Mouse (Mus musculus): ENCODE measurements at regions not wholly inside any gene's neighbourhood (a gene's known extent, or its start where the extent isn't known, plus 50 kb on each side); places are given as distances from the start of the nearest gene placed in this dataset.

- WGBS = 79% methylated on average over 6 of the region's 6 CpGs
- Histone ChIP-seq H3K9me3 (ENCODE audit: control insufficient read depth, low read length) (no peaks in the 10 kb centered on the region), H3K4me2 (replicated peaks; ENCODE audit: low read depth) (no peak overlapping the region), H3K4me3 (ENCODE audit: low read depth, low read length) (no peak overlapping the region), H3K27ac (replicated peaks) (no peak overlapping the region), H3K27me3 (ENCODE audit: control insufficient read depth, insufficient read depth, low read length) (no peaks in the 10 kb centered on the region), H3K36me3 (ENCODE audit: control insufficient read depth, insufficient read depth, low read length) (no peaks in the 10 kb centered on the region), H3K4me1 (replicated peaks; ENCODE audit: control insufficient read depth, insufficient read depth) (no peaks in the 10 kb centered on the region), H3K9ac (ENCODE audit: low read length) (no peak overlapping the region)
- ATAC-seq (ENCODE audit: low FRiP score, low TSS enrichment) = no peak
- TF ChIP-seq EP300 (optimal IDR thresholded peaks at IDR 0.05) (no peak), CTCF (IDR thresholded peaks at IDR 0.05; ENCODE audit: low read depth) (no peak)
- no peak for DNase-seq (ENCODE audit: low spot score)
Measured at GRCm38 (mm10) chr3:144270206-144270605, 65.2 kb upstream of the Lmo4 start.

DNA sequence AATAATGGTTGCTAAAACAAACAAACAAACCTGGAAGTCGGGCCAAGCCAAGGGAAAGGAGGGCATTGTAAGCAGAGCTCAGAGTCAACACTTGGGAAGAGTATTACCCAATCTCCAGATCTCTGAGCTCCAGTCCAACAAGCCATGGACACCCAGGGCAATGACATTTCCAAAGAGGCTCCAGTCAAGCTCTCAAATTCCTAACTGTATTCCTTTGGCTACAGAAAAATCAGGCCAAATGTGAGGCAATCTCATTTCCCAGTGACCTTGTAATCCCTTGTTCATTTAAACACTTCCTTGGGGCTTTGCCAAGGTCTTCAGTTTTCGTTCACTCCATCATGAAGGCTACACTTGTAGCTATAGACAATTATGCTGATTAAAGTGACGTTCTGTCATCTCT lies 59.5 kb upstream of the Lmo4 start:
- Histone ChIP-seq H3K27me3 (ENCODE audit: control insufficient read depth, insufficient read depth, low read length) (no peaks in the 10 kb centered on the region), H3K4me1 (replicated peaks; ENCODE audit: control insufficient read depth, insufficient read depth) (no peaks in the 10 kb centered on the region), H3K9me3 (ENCODE audit: control insufficient read depth, low read length) (no peaks in the 10 kb centered on the region), H3K4me2 (replicated peaks; ENCODE audit: low read depth) (no peak overlapping the region), H3K27ac (replicated peaks) (no peak overlapping the region), H3K4me3 (ENCODE audit: low read depth, low read length) (no peak overlapping the region), H3K9ac (ENCODE audit: low read length) (no peak overlapping the region), H3K36me3 (ENCODE audit: control insufficient read depth, insufficient read depth, low read length) (no peaks in the 10 kb centered on the region)
- TF ChIP-seq EP300 (optimal IDR thresholded peaks at IDR 0.05) = no peak
- no peak for TF ChIP-seq CTCF (IDR thresholded peaks at IDR 0.05; ENCODE audit: low read depth)
- DNase-seq (ENCODE audit: low spot score) = no peak
- 47% methylated on average over 3 of the region's 3 CpGs for WGBS
- ATAC-seq (ENCODE audit: low FRiP score, low TSS enrichment) = no peak

DNA sequence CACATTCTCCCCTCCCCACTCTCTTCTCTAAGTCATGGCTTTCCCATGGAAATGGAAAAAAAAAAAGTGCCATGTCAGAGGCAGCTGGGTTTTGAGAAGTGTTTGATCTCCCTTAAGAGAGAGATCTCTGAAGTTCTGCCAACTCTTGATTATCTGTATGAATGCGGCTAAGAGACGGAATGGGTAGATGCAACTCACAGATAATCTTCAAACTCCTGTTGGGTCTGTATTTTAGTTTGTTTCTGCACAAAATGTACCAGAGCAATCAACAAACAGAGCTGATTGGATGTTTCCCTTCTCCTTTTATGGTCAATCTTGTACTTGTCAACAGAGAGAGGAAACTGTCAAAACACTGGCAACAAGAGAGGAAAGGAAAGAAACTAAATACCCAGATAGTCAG lies 55.9 kb upstream of the Lmo4 start:
- H3K27ac ChIP-seq (replicated peaks) = no peak overlapping the region
- TF ChIP-seq EP300 (optimal IDR thresholded peaks at IDR 0.05) (no peak), CTCF (IDR thresholded peaks at IDR 0.05; ENCODE audit: low read depth) (no peak)
- WGBS = 58% methylated on average over 2 of the region's 2 CpGs

GRCm38 (mm10) chr3:144257714-144258517 lies 52.9 kb upstream of the Lmo4 start:
- Histone ChIP-seq H3K4me3 (ENCODE audit: low read depth, low read length) (no peak overlapping the region), H3K27ac (replicated peaks) (no peak overlapping the region), H3K9ac (ENCODE audit: low read length) (no peak overlapping the region), H3K4me2 (replicated peaks; ENCODE audit: low read depth) (no peak overlapping the region), H3K9me3 (ENCODE audit: control insufficient read depth, low read length) (no peaks in the 10 kb centered on the region), H3K4me1 (replicated peaks; ENCODE audit: control insufficient read depth, insufficient read depth) (no peaks in the 10 kb centered on the region), H3K27me3 (ENCODE audit: control insufficient read depth, insufficient read depth, low read length) (no peaks in the 10 kb centered on the region), H3K36me3 (ENCODE audit: control insufficient read depth, insufficient read depth, low read length) (no peaks in the 10 kb centered on the region)
- ATAC-seq (ENCODE audit: low FRiP score, low TSS enrichment) = no peak
- no peak for DNase-seq (ENCODE audit: low spot score)
- no peak for TF ChIP-seq EP300 (optimal IDR thresholded peaks at IDR 0.05)
- no peak for TF ChIP-seq CTCF (IDR thresholded peaks at IDR 0.05; ENCODE audit: low read depth)
- 67% methylated on average over 6 of the region's 6 CpGs for WGBS

More for the DNA sequence above, 55.9 kb upstream of the Lmo4 start:
- no peak overlapping the region for H3K4me2 ChIP-seq (replicated peaks; ENCODE audit: low read depth)
- no peaks in the 10 kb centered on the region for H3K4me1 ChIP-seq (replicated peaks; ENCODE audit: control insufficient read depth, insufficient read depth)
- DNase-seq (ENCODE audit: low spot score) (no peak), ATAC-seq (ENCODE audit: low FRiP score, low TSS enrichment) (no peak)
- H3K27me3 ChIP-seq (ENCODE audit: control insufficient read depth, insufficient read depth, low read length) = no peaks in the 10 kb centered on the region
- no peak overlapping the region for H3K9ac ChIP-seq (ENCODE audit: low read length)
- no peaks in the 10 kb centered on the region for H3K9me3 ChIP-seq (ENCODE audit: control insufficient read depth, low read length)
- no peaks in the 10 kb centered on the region for H3K36me3 ChIP-seq (ENCODE audit: control insufficient read depth, insufficient read depth, low read length)
- no peak overlapping the region for H3K4me3 ChIP-seq (ENCODE audit: low read depth, low read length)

GRCm38 (mm10) chr3:144257196-144257595 lies 52.2 kb upstream of the Lmo4 start:
- no peak overlapping the region for H3K4me2 ChIP-seq (replicated peaks; ENCODE audit: low read depth)
- no peaks in the 10 kb centered on the region for H3K4me1 ChIP-seq (replicated peaks; ENCODE audit: control insufficient read depth, insufficient read depth)
- H3K9me3 ChIP-seq (ENCODE audit: control insufficient read depth, low read length) = no peaks in the 10 kb centered on the region
- H3K4me3 ChIP-seq (ENCODE audit: low read depth, low read length) = no peak overlapping the region
- no peak overlapping the region for H3K27ac ChIP-seq (replicated peaks)
- TF ChIP-seq CTCF (IDR thresholded peaks at IDR 0.05; ENCODE audit: low read depth) (no peak), EP300 (optimal IDR thresholded peaks at IDR 0.05) (no peak)
- DNase-seq (ENCODE audit: low spot score) (no peak), ATAC-seq (ENCODE audit: low FRiP score, low TSS enrichment) (no peak)
- no peak overlapping the region for H3K9ac ChIP-seq (ENCODE audit: low read length)
- H3K27me3 ChIP-seq (ENCODE audit: control insufficient read depth, insufficient read depth, low read length) = no peaks in the 10 kb centered on the region
- 87% methylated on average over 9 of the region's 9 CpGs for WGBS
- H3K36me3 ChIP-seq (ENCODE audit: control insufficient read depth, insufficient read depth, low read length) = no peaks in the 10 kb centered on the region
